Mouse (Mus musculus): ENCODE results near the gene Chadl. TPM values are rescaled to one million over a fixed set of nuclear protein-coding genes. Genes with fewer than 3 reads are reported as not detected.

Gene Chadl
- total RNA-seq, 2 experiments from 2014 or later = 0.13 TPM; not detected in 1

Other genes starting within 250 kb of the Chadl start
- gene Rbx1, start 231.0 kb downstream of the Chadl start, total RNA-seq (2015) = 176 and 189 TPM in 2 replicates
- gene Rbx1, start 231.0 kb downstream of the Chadl start, total RNA-seq (2017) = 150 and 189 TPM in 2 replicates
- gene Ep300, start 111.9 kb downstream of the Chadl start, total RNA-seq (2015) = 218 and 236 TPM in 2 replicates
- gene Ep300, start 111.9 kb downstream of the Chadl start, total RNA-seq (2017) = 46.5 and 76.5 TPM in 2 replicates
- 8.7 and 10.9 TPM in 2 replicates for gene L3mbtl2, start 33.4 kb downstream of the Chadl start, total RNA-seq (2015)
- 13.5 and 14.2 TPM in 2 replicates for gene L3mbtl2, start 33.4 kb downstream of the Chadl start, total RNA-seq (2017)
- 5.8 and 6.2 TPM in 2 replicates for gene Zc3h7b, start 47.8 kb upstream of the Chadl start, total RNA-seq (2015)
- 5.5 and 7.0 TPM in 2 replicates for gene Zc3h7b, start 47.8 kb upstream of the Chadl start, total RNA-seq (2017)
- 29.8 and 32.0 TPM in 2 replicates for gene Rangap1, start 48.2 kb upstream of the Chadl start, total RNA-seq (2015)
- gene Rangap1, start 48.2 kb upstream of the Chadl start, total RNA-seq (2017) = 76.5 and 79.1 TPM in 2 replicates
- 3.1 and 3.3 TPM in 2 replicates for gene Tef, start 105.1 kb upstream of the Chadl start, total RNA-seq (2015)
- 6.5 and 8.6 TPM in 2 replicates for gene Tef, start 105.1 kb upstream of the Chadl start, total RNA-seq (2017)
- 36.1 and 38.2 TPM in 2 replicates for gene Tob2, start 161.5 kb upstream of the Chadl start, total RNA-seq (2015)
- 20.3 and 23.8 TPM in 2 replicates for gene Tob2, start 161.5 kb upstream of the Chadl start, total RNA-seq (2017)
- gene Phf5a, start 174.6 kb upstream of the Chadl start, total RNA-seq (2015) = 65.3 and 85.6 TPM in 2 replicates
- 30.1 and 34.0 TPM in 2 replicates for gene Phf5a, start 174.6 kb upstream of the Chadl start, total RNA-seq (2017)
- 47.0 and 58.7 TPM in 2 replicates for gene Aco2, start 175.0 kb upstream of the Chadl start, total RNA-seq (2015)
- 82.3 and 89.4 TPM in 2 replicates for gene Aco2, start 175.0 kb upstream of the Chadl start, total RNA-seq (2017)
- 2.7 and 3.9 TPM in 2 replicates for gene Polr3h, start 229.0 kb upstream of the Chadl start, total RNA-seq (2015)
- 5.5 and 7.8 TPM in 2 replicates for gene Polr3h, start 229.0 kb upstream of the Chadl start, total RNA-seq (2017)
- gene Csdc2, start 239.5 kb upstream of the Chadl start, total RNA-seq (2015) = not detected in 2 replicates
- not detected in 2 replicates for gene Csdc2, start 239.5 kb upstream of the Chadl start, total RNA-seq (2017)